Mouse (Mus musculus) thymus, adult 2 months (tissue): ENCODE measurements around the gene Spcs1. TPM values are rescaled to one million over a fixed set of nuclear protein-coding genes. Genes with fewer than 3 reads are reported as not detected.
A peak's percentile ranks its signal among the peaks of the same experiment; 100 is the strongest.

Experiments used
- DNase-seq: peaks from one replicate; pipeline ENCODE4 v3.0.0; 2021
- H3K27ac ChIP-seq: fragments of 200-500 bp; 2 replicates; pipeline ENCODE4 v1.5.1; 2012; ENCODE audit warnings: low read length, control low read depth; ENCODE audit not compliant: control insufficient read depth, insufficient read depth
- H3K27me3 ChIP-seq: fragments of 200-500 bp; 2 replicates; pipeline ENCODE4 v1.6.1; 2012; ENCODE audit warnings: mild to moderate bottlenecking, low read length, moderate library complexity, mixed read lengths; ENCODE audit not compliant: control insufficient read depth, insufficient read depth
- H3K36me3 ChIP-seq: fragments of 200-500 bp; 2 replicates; pipeline ENCODE4 v1.6.1; 2012; ENCODE audit warnings: mild to moderate bottlenecking, low read length, moderate library complexity; ENCODE audit not compliant: control insufficient read depth, insufficient read depth
- H3K4me1 ChIP-seq: fragments of 200-500 bp; replicated peaks from 2 replicates; pipeline ENCODE4 v1.6.1; 2012; ENCODE audit warnings: low read length; ENCODE audit not compliant: control insufficient read depth, insufficient read depth
- H3K4me3 ChIP-seq: fragments of 200-500 bp; 2 replicates; pipeline ENCODE4 v1.5.1; 2012; ENCODE audit warnings: mild to moderate bottlenecking, low read length, control low read depth, moderate library complexity; ENCODE audit not compliant: control insufficient read depth, insufficient read depth
- CTCF ChIP-seq: fragments of 200-500 bp; IDR thresholded peaks from 2 replicates; pipeline ENCODE4 v1.5.1; 2012; ENCODE audit warnings: mild to moderate bottlenecking, control low read depth, low read length, moderate library complexity, borderline replicate concordance; ENCODE audit not compliant: control insufficient read depth, poor library complexity, insufficient read depth; ENCODE audit errors: extremely low read depth
- POLR2A ChIP-seq: fragments of 200-500 bp; IDR thresholded peaks from 2 replicates; pipeline ENCODE4 v1.6.1; 2012; ENCODE audit warnings: mild to moderate bottlenecking, low read length, control low read depth, moderate library complexity; ENCODE audit not compliant: control insufficient read depth, poor library complexity, insufficient read depth; ENCODE audit errors: extremely low read depth
- WGBS: fragments of 180-500 bp; shearing (Covaris S2); methylation state at CpG from one replicate; pipeline ENCODE4 v1.1.7; 2018; 5-methylcytosine and 5-hydroxymethylcytosine counted together
- polyA plus RNA-seq: library from polyadenylated mRNA; depleted of rRNA; stranded (reverse); fragments of >200 nt; gene quantifications from 2 replicates; pipeline ENCODE4 v1.2.3, GENCODE M21; 2012

Gene Spcs1
- polyA plus RNA-seq, 1 experiment = 183 TPM

DNA sequence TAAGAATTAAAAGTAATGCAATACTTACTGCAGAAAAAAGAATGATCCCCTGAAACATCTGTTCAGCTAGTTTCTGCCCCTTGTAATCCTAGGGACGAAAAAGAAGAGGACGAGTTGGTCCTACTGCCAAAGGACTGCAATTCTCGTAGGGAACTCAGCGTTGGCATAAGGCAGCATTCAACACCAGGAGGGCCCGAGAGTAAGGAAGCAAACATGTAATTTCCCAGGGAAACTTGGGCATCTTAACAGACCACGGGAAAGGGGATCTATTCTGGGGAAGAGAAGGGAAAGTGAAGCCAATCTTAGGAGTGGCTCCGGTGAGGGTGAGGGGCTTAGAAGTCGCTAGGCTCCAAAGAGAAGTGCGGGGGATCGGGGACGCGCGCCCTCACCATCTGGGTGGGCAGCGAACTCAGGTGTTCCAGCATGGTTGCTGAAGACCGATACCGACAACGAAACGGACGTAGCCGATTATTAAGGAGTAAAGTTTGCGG lies 611 bp downstream of the Spcs1 start:
- under 1% methylated on average over 21 of the region's 21 CpGs for WGBS
- H3K4me3 ChIP-seq = peak overlapping the region; percentile 90
- DNase-seq = no peak
- H3K27ac ChIP-seq = peak overlapping the region; percentile 1; the same call in 1 of the 2 replicates
- TF ChIP-seq CTCF = no peak
- no peak for TF ChIP-seq POLR2A
- no peaks in the 10 kb centered on the region for H3K36me3 ChIP-seq
- H3K4me1 ChIP-seq = 0 out of 2 replicates have a peak, but pooled peaks cover 3% of the 10 kb centered on the region
- no peaks in the 10 kb centered on the region for H3K27me3 ChIP-seq

DNA sequence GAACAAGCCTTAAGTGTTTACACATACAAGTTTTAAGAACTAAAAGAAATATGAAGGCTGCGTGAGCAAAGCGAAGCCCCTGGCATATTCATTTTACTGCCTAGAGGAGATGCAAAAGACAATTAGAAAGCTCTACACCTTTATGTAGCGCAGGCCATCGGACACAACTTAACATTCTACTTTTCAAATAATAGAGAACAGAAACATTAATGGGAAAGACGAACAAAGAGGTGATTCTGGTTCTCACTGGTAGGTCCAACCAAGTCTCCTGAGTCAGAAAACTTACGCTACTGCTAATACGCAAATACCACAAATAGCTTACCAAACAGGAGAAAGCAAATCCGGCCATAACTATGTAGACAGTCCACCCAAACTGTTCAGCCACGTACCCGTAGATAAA lies 1.1 kb downstream of the Spcs1 start:
- Histone ChIP-seq H3K36me3 (no peaks in the 10 kb centered on the region), H3K27me3 (no peaks in the 10 kb centered on the region), H3K27ac (no peak overlapping the region), H3K4me3 (no peak overlapping the region), H3K4me1 (0 out of 2 replicates have a peak, but pooled peaks cover 3% of the 10 kb centered on the region)
- TF ChIP-seq CTCF (no peak), POLR2A (no peak)
- WGBS = 61% methylated on average over 10 of the region's 10 CpGs
- no peak for DNase-seq

DNA sequence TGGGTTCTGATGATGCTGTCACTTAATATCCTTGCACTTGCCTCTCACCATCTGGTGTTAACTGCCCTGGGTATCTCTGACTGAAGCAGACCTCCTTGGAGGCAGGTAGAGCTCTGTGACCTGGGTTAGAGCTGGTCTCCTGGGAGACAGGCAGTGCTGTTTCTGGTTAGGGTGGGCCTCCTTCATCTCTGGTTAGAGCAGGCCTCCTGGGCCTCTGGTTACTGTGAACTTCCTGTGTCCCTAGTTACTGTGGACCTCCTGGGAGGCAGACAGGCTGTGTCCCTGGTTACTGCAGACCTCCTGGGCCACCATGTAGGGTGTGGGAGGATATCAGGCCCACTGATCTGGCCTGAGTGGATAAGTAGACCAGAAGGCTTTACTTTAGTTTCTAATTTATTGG lies 5.1 kb downstream of the Spcs1 start:
- no peak for TF ChIP-seq CTCF
- TF ChIP-seq POLR2A = no peak

DNA sequence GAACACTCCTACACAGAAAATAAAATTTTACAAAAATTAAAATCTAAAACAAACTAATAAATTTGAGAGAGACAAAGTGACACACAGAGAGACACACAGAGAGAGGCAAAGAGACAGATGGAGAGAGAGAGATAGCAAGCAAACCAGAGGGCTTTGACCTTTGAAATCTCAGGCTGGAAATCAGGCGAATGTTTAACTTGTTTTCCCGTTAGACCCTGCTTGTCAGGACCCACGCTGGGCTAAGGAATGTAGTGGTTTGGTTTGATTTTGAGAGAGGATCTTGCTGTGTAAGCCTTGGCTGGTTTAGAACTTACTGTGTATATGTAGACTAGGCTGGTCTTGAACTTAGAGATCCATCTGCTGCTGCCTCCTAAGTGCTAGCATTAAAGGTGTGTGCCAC lies 25.2 kb downstream of the Spcs1 start:
- Histone ChIP-seq H3K4me1 (no peaks in the 10 kb centered on the region), H3K27me3 (no peaks in the 10 kb centered on the region), H3K27ac (no peak overlapping the region), H3K36me3 (no peaks in the 10 kb centered on the region), H3K4me3 (no peak overlapping the region)
- TF ChIP-seq POLR2A (no peak), CTCF (no peak)
- no peak for DNase-seq
- 98% methylated on average over 3 of the region's 3 CpGs for WGBS

More for the DNA sequence above, 5.1 kb downstream of the Spcs1 start:
- H3K4me1 ChIP-seq = no peaks in the 10 kb centered on the region
- no peaks in the 10 kb centered on the region for H3K36me3 ChIP-seq
- no peak for DNase-seq
- no peak overlapping the region for H3K27ac ChIP-seq
- H3K27me3 ChIP-seq = no peaks in the 10 kb centered on the region
- no peak overlapping the region for H3K4me3 ChIP-seq

DNA sequence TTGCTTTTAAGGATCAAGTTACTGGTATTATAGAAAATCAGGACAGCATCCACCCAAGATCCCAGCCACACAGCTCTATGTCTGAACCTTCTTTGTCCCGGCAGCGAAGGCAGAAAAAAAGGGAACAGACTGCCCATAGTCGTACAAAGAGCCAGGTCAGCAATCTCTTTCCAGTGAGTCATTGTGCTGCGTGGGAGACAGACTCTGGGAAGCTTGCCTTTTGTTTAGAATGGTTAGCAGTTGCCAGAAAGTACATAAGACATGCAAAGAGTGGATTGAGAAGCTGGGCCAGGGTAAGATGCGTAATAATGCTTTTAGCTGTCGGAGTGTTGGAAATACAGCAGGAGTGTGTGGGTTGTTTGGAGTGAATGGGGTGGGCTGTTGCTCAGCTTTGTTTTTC lies 27.3 kb downstream of the Spcs1 start:
- no peak for DNase-seq
- 95% methylated on average over 6 of the region's 6 CpGs for WGBS
- no peaks in the 10 kb centered on the region for H3K36me3 ChIP-seq

DNA sequence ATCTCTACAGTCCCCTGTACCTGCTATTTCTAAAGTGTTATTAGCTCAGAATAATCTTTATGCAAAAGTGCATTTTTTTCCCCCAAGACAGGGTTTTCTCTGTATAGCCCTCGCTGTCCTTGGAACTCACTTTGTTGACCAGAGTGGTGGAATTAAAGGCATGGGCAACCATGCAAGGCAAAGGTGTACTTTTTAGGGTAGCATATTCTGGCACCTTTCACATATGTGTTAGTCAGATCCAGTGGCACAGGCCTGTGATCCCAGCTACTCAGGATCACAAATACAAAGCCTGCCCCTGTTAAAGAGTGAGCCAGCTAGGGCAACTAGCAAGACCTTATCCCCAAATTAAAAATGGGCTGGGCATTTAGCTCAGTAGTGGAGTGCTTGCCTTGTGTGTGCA lies 41.1 kb downstream of the Spcs1 start:
- Histone ChIP-seq H3K27me3 (no peaks in the 10 kb centered on the region), H3K36me3 (no peaks in the 10 kb centered on the region), H3K27ac (no peak overlapping the region), H3K4me3 (no peak overlapping the region), H3K4me1 (no peaks in the 10 kb centered on the region)
- DNase-seq = no peak
- TF ChIP-seq CTCF = no peak
- TF ChIP-seq POLR2A = no peak
- WGBS = 100% methylated on average over 1 of the region's 1 CpGs

More for the DNA sequence above, 27.3 kb downstream of the Spcs1 start:
- TF ChIP-seq POLR2A (no peak), CTCF (no peak)
- no peaks in the 10 kb centered on the region for H3K4me1 ChIP-seq
- H3K27me3 ChIP-seq = no peaks in the 10 kb centered on the region
- H3K4me3 ChIP-seq = no peak overlapping the region
- H3K27ac ChIP-seq = no peak overlapping the region

DNA sequence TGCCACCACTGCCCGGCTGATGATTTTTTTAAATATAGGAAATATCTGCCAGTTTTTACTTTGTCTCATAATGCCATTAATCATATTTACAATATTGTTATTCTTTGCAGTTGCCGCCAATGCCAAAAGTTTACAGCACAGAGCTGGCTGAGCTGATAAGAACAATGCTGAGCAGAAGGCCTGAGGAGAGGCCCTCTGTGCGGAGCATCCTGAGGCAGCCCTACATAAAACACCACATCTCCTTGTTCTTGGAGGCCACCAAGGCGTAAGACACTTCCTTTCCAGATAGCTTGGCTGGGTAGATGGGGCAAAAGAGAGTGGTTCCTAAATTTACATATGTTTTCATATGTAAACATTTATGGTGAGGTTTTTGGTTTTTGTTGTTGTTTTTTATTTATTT lies 42.4 kb downstream of the Spcs1 start:
- Histone ChIP-seq H3K27ac (no peak overlapping the region), H3K4me1 (no peaks in the 10 kb centered on the region), H3K27me3 (no peaks in the 10 kb centered on the region), H3K4me3 (no peak overlapping the region), H3K36me3 (no peaks in the 10 kb centered on the region)
- TF ChIP-seq POLR2A (no peak), CTCF (no peak)
- no peak for DNase-seq
- 96% methylated on average over 4 of the region's 4 CpGs for WGBS
